8 mouse cellular contexts compared by ENCODE assay signal in genomic region chr15:80134450-80134847, GRCm38 (mm10). TPM values are rescaled to one million over a fixed set of nuclear protein-coding genes. Genes with fewer than 3 reads are reported as not detected.
DNase-seq lines count a peak whose midpoint lies in the region; ATAC-seq lines count a peak whose summit lies in the region.

No protein-coding gene starts in this region.

- peak overlapping the region; percentile 96; the same call in 1 of the 2 replicates for H3K27ac ChIP-seq in embryonic facial prominence, embryonic 14.5 days (replicated peaks; ENCODE audit: low read depth, low read length)
- H3K27ac ChIP-seq in hindbrain, embryonic 15.5 days (replicated peaks) = peak overlapping the region; percentile 99
- peak overlapping the region; percentile 95 for H3K27ac ChIP-seq in macrophage

- WGBS in embryonic facial prominence, embryonic 14.5 days = 68% methylated on average over 9 of the region's 9 CpGs
- WGBS in hindbrain, embryonic 15.5 days = 49% methylated on average over 9 of the region's 9 CpGs
- WGBS in macrophage (ENCODE audit: missing documents) = 82% methylated on average over 9 of the region's 9 CpGs

- H3K4me1 ChIP-seq in embryonic facial prominence, embryonic 14.5 days (ENCODE audit: control insufficient read depth, insufficient read depth, low read length) = peaks cover 10% of the 10 kb centered on the region; the same call in 1 of the 2 replicates
- H3K4me1 ChIP-seq in hindbrain, embryonic 15.5 days (replicated peaks) = peaks cover 35% of the 10 kb centered on the region

- intact Hi-C loops in heart, postnatal 25 days (cut with DNase I) = loop anchor here (5.0 kb wide), 3 partner anchors 38 to 93 kb away; partner anchors contain the start of gene Mgat3

- peak overlapping the region; percentile 53 for H3K4me3 ChIP-seq in embryonic facial prominence, embryonic 14.5 days (ENCODE audit: low read depth, low read length)
- H3K4me3 ChIP-seq in hindbrain, embryonic 15.5 days = peak overlapping the region; percentile 68
- H3K4me3 ChIP-seq in macrophage (ENCODE audit: inconsistent target) = peak overlapping the region; percentile 84

- DNase-seq in heart, adult 11 months = peak; percentile 93
- no peak for DNase-seq in heart, postnatal 25 days (ENCODE audit: low spot score)
- DNase-seq in embryonic facial prominence, embryonic 14.5 days (ENCODE audit: low spot score) = no peak
- no peak for DNase-seq in Muller cell, postnatal 12 days (ENCODE audit: inconsistent ontology term)
- no peak for DNase-seq in right cerebral cortex, postnatal 14 days
- DNase-seq in frontal cortex, postnatal 25 days (ENCODE audit: low spot score in 2 of 2) = no peak

- H3K36me3 ChIP-seq in embryonic facial prominence, embryonic 14.5 days (ENCODE audit: control insufficient read depth, insufficient read depth, low read length) = peaks cover 13% of the 10 kb centered on the region; the same call in 1 of the 2 replicates
- H3K36me3 ChIP-seq in hindbrain, embryonic 15.5 days = no peaks in the 10 kb centered on the region
- H3K36me3 ChIP-seq in macrophage (ENCODE audit: inconsistent target) = no peaks in the 10 kb centered on the region

- H3K27me3 ChIP-seq in embryonic facial prominence, embryonic 14.5 days (replicated peaks; ENCODE audit: control insufficient read depth, insufficient read depth, low read length) = no peaks in the 10 kb centered on the region
- H3K27me3 ChIP-seq in hindbrain, embryonic 15.5 days = no peaks in the 10 kb centered on the region

- no peaks in the 10 kb centered on the region for H3K9me3 ChIP-seq in embryonic facial prominence, embryonic 14.5 days (ENCODE audit: control insufficient read depth, low read length)
- no peaks in the 10 kb centered on the region for H3K9me3 ChIP-seq in hindbrain, embryonic 15.5 days

- no peak for ATAC-seq in embryonic facial prominence, embryonic 14.5 days (ENCODE audit: low read depth)
- no peak for ATAC-seq in hindbrain, embryonic 15.5 days (ENCODE audit: low FRiP score, low read depth)

- peak overlapping the region; percentile 90 for H3K4me2 ChIP-seq in embryonic facial prominence, embryonic 14.5 days (ENCODE audit: low read depth, low read length)
- peak overlapping the region; percentile 77 for H3K4me2 ChIP-seq in hindbrain, embryonic 15.5 days

- peaks cover 55% of the 10 kb centered on the region for H3K79me2 ChIP-seq in macrophage (ENCODE audit: inconsistent target)

- H3K9ac ChIP-seq in embryonic facial prominence, embryonic 14.5 days (ENCODE audit: low read depth, low read length) = peak overlapping the region; percentile 80
- H3K9ac ChIP-seq in hindbrain, embryonic 15.5 days = peak overlapping the region; percentile 14; the same call in 1 of the 2 replicates

RNA-seq across cellular contexts. Expression of gene Tab1, which starts 1.5 kb away (rescaled TPM):
- 10 to 100 TPM; 23.7 to 26.5 TPM for total RNA-seq in heart, postnatal 25 days (2021)
- 27.6 and 36.3 TPM in 2 replicates for polyA plus RNA-seq in embryonic facial prominence, embryonic 14.5 days (2014; fragmentation: Nextera tagmentation; extraction: Ambion mirVana)
- 37.4 and 40.2 TPM in 2 replicates for polyA plus RNA-seq in hindbrain, embryonic 15.5 days (2015; fragmentation: Nextera tagmentation; extraction: Ambion mirVana)
- 10 to 100 TPM in 21 of 26 experiments, 1 to 10 TPM in 5; 4.6 to 61.0 (median 34.9) TPM for total RNA-seq in macrophage (2018; cell fraction: chromatin; rRNA removed)
- 10 to 100 TPM in 12 of 26 experiments, 1 to 10 TPM in 14; 1.2 to 15.4 (median 9.5) TPM for total RNA-seq in macrophage (2018; cell fraction: cytosol; rRNA removed)
- 10 to 100 TPM in 18 of 26 experiments, 1 to 10 TPM in 8; 4.1 to 64.7 (median 23.5) TPM for total RNA-seq in macrophage (2018; cell fraction: nucleus; rRNA removed)
- polyA plus RNA-seq in macrophage (2018) = 10.5 to 14.4 TPM (median 12.8 TPM) in 3 replicates

RNA-seq across cellular contexts. Expression of gene Mgat3, which starts 39.1 kb away (rescaled TPM):
- 1 to 10 TPM; 1.5 to 1.6 TPM for total RNA-seq in heart, postnatal 25 days (2021)
- polyA plus RNA-seq in embryonic facial prominence, embryonic 14.5 days (2014; fragmentation: Nextera tagmentation; extraction: Ambion mirVana) = 7.3 and 7.8 TPM in 2 replicates
- polyA plus RNA-seq in hindbrain, embryonic 15.5 days (2015; fragmentation: Nextera tagmentation; extraction: Ambion mirVana) = 15.9 and 17.4 TPM in 2 replicates
- 1 to 10 TPM in 1 of 26 experiments, under 1 TPM in 1, not detected in 24; 0.17 to 1.7 TPM for total RNA-seq in macrophage (2018; cell fraction: chromatin; rRNA removed)
- not detected for total RNA-seq in macrophage (2018; cell fraction: cytosol; rRNA removed)
- total RNA-seq in macrophage (2018; cell fraction: nucleus; rRNA removed) = under 1 TPM in 1 of 26 experiments, not detected in 25; 0.24 TPM
- 0.03 TPM in 1 of 3 replicates, not detected in the others for polyA plus RNA-seq in macrophage (2018)

RNA-seq across cellular contexts. Expression of gene Rpl3, which starts 42.8 kb away (rescaled TPM):
- total RNA-seq in heart, postnatal 25 days (2021) = 100 to 1,000 TPM; 154 to 183 TPM
- 1,242 and 1,346 TPM in 2 replicates for polyA plus RNA-seq in embryonic facial prominence, embryonic 14.5 days (2014; fragmentation: Nextera tagmentation; extraction: Ambion mirVana)
- 547 and 570 TPM in 2 replicates for polyA plus RNA-seq in hindbrain, embryonic 15.5 days (2015; fragmentation: Nextera tagmentation; extraction: Ambion mirVana)
- total RNA-seq in macrophage (2018; cell fraction: chromatin; rRNA removed) = 100 to 1,000 TPM in 24 of 26 experiments, 10 to 100 TPM in 2; 70.8 to 495 (median 240) TPM
- 100 to 1,000 TPM; 413 to 862 (median 571) TPM for total RNA-seq in macrophage (2018; cell fraction: cytosol; rRNA removed)
- 100 to 1,000 TPM; 139 to 883 (median 221) TPM for total RNA-seq in macrophage (2018; cell fraction: nucleus; rRNA removed)
- 633 to 940 TPM (median 770 TPM) in 3 replicates for polyA plus RNA-seq in macrophage (2018)

RNA-seq across cellular contexts. Expression of gene Syngr1, which starts 43.3 kb away (rescaled TPM):
- total RNA-seq in heart, postnatal 25 days (2021) = 10 to 100 TPM; 77.5 to 92.2 TPM
- 10.3 and 10.5 TPM in 2 replicates for polyA plus RNA-seq in embryonic facial prominence, embryonic 14.5 days (2014; fragmentation: Nextera tagmentation; extraction: Ambion mirVana)
- 61.5 and 64.3 TPM in 2 replicates for polyA plus RNA-seq in hindbrain, embryonic 15.5 days (2015; fragmentation: Nextera tagmentation; extraction: Ambion mirVana)
- 100 to 1,000 TPM in 11 of 26 experiments, 10 to 100 TPM in 14, 1 to 10 TPM in 1; 8.5 to 192 (median 76.8) TPM for total RNA-seq in macrophage (2018; cell fraction: chromatin; rRNA removed)
- 100 to 1,000 TPM; 185 to 377 (median 258) TPM for total RNA-seq in macrophage (2018; cell fraction: cytosol; rRNA removed)
- total RNA-seq in macrophage (2018; cell fraction: nucleus; rRNA removed) = 100 to 1,000 TPM in 19 of 26 experiments, 10 to 100 TPM in 7; 29.5 to 228 (median 114) TPM
- 139 to 428 TPM (median 314 TPM) in 3 replicates for polyA plus RNA-seq in macrophage (2018)
